Mouse (Mus musculus) left cerebral cortex, adult 8-10 months (tissue): ENCODE measurements at regions not wholly inside any gene's neighbourhood (a gene's known extent, or its start where the extent isn't known, plus 50 kb on each side); places are given as distances from the start of the nearest gene placed in this dataset.
A peak's percentile ranks its signal among the peaks of the same experiment; 100 is the strongest.

Experiments used
- DNase-seq, 2 experiments: peaks; one replicate each; pipeline ENCODE4 v3.0.0; 2022; ENCODE audit warnings: low spot score in 2 of 2

- DNase-seq = no peak
Observed at GRCm38 (mm10) chr1:56206615-56207267, 430.5 kb downstream of the Hsfy2 start.

- no peak for DNase-seq
Observed at GRCm38 (mm10) chr1:56195224-56195623, 442.0 kb downstream of the Hsfy2 start.

- DNase-seq = no peak
Observed at GRCm38 (mm10) chr1:56183503-56184198, 453.6 kb downstream of the Hsfy2 start.

GRCm38 (mm10) chr1:56179206-56179985 is 457.8 kb downstream of the Hsfy2 start:
- DNase-seq = no peak

- DNase-seq = no peak
Observed at GRCm38 (mm10) chr1:56171157-56171556, 466.1 kb downstream of the Hsfy2 start.

- no peak for DNase-seq
Observed at GRCm38 (mm10) chr1:56168712-56169111, 468.5 kb downstream of the Hsfy2 start.

- no peak for DNase-seq
Observed at GRCm38 (mm10) chr1:56168063-56168462, 469.2 kb downstream of the Hsfy2 start.

- no peak for DNase-seq
Observed at GRCm38 (mm10) chr1:56165228-56165627, 472.0 kb downstream of the Hsfy2 start.

- no peak for DNase-seq
Observed at GRCm38 (mm10) chr1:56164366-56164765, 472.9 kb downstream of the Hsfy2 start.

GRCm38 (mm10) chr1:56130951-56131350 is 506.3 kb downstream of the Hsfy2 start:
- peak in 1 of 2 experiments; percentile 36 for DNase-seq

GRCm38 (mm10) chr1:56089254-56089834 is 547.9 kb downstream of the Hsfy2 start:
- peak; percentile 43 to 89 for DNase-seq

GRCm38 (mm10) chr1:56088357-56088756 is 548.9 kb downstream of the Hsfy2 start:
- DNase-seq = no peak

GRCm38 (mm10) chr1:56076757-56077156 is 560.5 kb downstream of the Hsfy2 start:
- DNase-seq = no peak

GRCm38 (mm10) chr1:56072255-56072654 is 565.0 kb downstream of the Hsfy2 start:
- DNase-seq = peak in 1 of 2 experiments; percentile 12

- no peak for DNase-seq
Observed at GRCm38 (mm10) chr1:56063474-56063873, 573.8 kb downstream of the Hsfy2 start.
